In the genomic region with DNA sequence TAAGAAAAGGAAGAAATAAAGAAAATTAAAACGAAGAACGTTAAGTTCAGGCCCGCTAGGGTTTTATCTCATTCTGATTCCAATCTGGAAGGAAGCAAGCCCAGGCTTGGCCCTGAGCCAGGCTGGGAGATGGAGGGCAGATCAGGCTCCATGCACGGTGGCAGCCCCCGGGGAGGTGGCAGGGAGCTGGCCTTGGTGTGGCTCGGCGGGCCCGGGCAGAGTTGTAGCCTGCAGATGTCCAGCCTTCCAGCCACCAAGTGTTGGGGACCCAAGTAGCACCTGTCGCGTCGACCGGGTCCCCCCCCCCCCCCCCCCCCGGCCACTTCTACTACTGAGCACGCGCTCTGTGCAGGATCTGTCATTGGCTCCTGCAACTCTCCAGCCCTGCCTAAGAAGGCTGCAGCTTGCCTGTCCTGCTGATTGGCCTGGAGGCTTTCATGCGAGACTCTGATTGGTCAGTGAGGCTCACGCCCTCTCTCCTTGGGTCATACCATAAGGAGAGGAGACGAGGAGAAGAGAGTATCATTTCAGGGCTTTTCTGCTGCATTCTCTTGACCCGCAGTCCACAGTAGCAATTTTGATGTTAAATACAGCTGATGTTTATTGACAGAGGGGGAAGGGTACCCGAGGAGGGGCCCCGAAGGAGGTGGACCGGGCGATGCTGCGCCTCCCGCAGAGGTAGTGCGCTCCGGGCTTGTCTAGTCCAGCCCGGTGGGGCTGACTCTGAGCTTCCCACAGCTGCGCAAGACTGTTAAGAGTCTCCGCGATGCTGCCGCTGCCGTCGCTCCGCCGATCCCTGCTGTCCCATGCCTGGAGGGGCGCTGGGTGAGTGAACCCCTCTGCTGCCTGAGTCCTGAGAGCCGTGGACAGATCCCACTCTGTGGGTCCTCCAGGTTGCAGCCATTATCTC, we compare ENCODE assay signal across 8 mouse cellular contexts. TPM values are rescaled to one million over a fixed set of nuclear protein-coding genes. Genes with fewer than 3 reads are reported as not detected.
DNase-seq lines count a peak whose midpoint lies in the region; ATAC-seq lines count a peak whose summit lies in the region.

TSS of gene Aldh4a1 (plus strand) at position 494 of the 910 bp plus-strand sequence.

- peak within 1 kb of the TSS; percentile 96 for H3K27ac ChIP-seq in hindbrain, embryonic 15.5 days (replicated peaks)

- H3K9me3 ChIP-seq in hindbrain, embryonic 15.5 days, result no peaks in the 10 kb centered on the region

- H3K4me3 ChIP-seq in hindbrain, embryonic 15.5 days, result peak within 1 kb of the TSS; percentile 83

- H3K4me2 ChIP-seq in hindbrain, embryonic 15.5 days, result peak within 1 kb of the TSS; percentile 89

- under 1% methylated on average over 31 of the region's 38 CpGs for WGBS in hindbrain, embryonic 15.5 days

- peak within 1 kb of the TSS; percentile 73 for H3K9ac ChIP-seq in hindbrain, embryonic 15.5 days

- peaks cover 3% of the 10 kb centered on the region; the same call in 1 of the 2 replicates for H3K36me3 ChIP-seq in hindbrain, embryonic 15.5 days

- H3K27me3 ChIP-seq in hindbrain, embryonic 15.5 days, result no peaks in the 10 kb centered on the region

- peak; percentile 90 for DNase-seq in T-cell, adult 2 months (ENCODE audit: low spot score)
- peak; percentile 87 for DNase-seq in cerebellum, postnatal 36 days
- peak; percentile 88 to 94 for DNase-seq in frontal cortex, postnatal 36 days (ENCODE audit: low spot score in 2 of 2)
- DNase-seq in left cerebral cortex, adult 11 months (ENCODE audit: low spot score), result peak; percentile 93
- DNase-seq in lung, postnatal 4 days, result peak; percentile 89 to 94
- DNase-seq in retina, postnatal 7 days (ENCODE audit: low read depth, low spot score), result peak; percentile 93
- DNase-seq in urinary bladder, adult 2 months (ENCODE audit: low spot score), result peak; percentile 78

- peaks cover 28% of the 10 kb centered on the region for H3K4me1 ChIP-seq in hindbrain, embryonic 15.5 days (replicated peaks)

- ATAC-seq in hindbrain, embryonic 15.5 days (ENCODE audit: low FRiP score, low read depth), result peak; percentile 99

RNA-seq across cellular contexts. Expression of gene Aldh4a1, which starts in this region (rescaled TPM):
- polyA plus RNA-seq in hindbrain, embryonic 15.5 days (2015; fragmentation: Nextera tagmentation; extraction: Ambion mirVana), result 27.5 and 29.4 TPM in 2 replicates
- 26.5 and 33.0 TPM in 2 replicates for polyA plus RNA-seq in urinary bladder, adult 2 months (2012; rRNA removed)

Comparison
In these comparisons a context has a peak if more than half of its experiments do, and no peak if none do; other contexts are left out.
1. Peak in every context shown above with its lines: DNase-seq, ATAC-seq, H3K4me3 ChIP-seq and H3K27ac ChIP-seq.